Mouse (Mus musculus): ENCODE measurements around the gene Arf1.

- TF ChIP-seq CTCF (IDR thresholded peaks at IDR 0.05; ENCODE audit: low read depth, low read length) (no peak), POLR2A (IDR thresholded peaks at IDR 0.05; ENCODE audit: insufficient read depth, low read length) (no peak)
Measured at GRCm38 (mm10) chr11:59263870-59264563, 35.9 kb upstream of the Arf1 start.

All from ES-Bruce4 (cell line).